Mouse (Mus musculus) G1E (cell line): Measurements from ENCODE around the gene Ddx25. TPM values are rescaled to one million over a fixed set of nuclear protein-coding genes. Genes with fewer than 3 reads are reported as not detected.

Experiments used
- ATAC-seq: 2 replicates; pipeline ENCODE4 v1.8.0; 2016; ENCODE audit warnings: mild to moderate bottlenecking; ENCODE audit not compliant: insufficient number of reproducible peaks, poor library complexity, low FRiP score, severe bottlenecking; ENCODE audit errors: extremely low read depth
- DNase-seq: peaks from one replicate; pipeline ENCODE4 v3.0.0; 2012; ENCODE audit warnings: low spot score
- H3K27me3 ChIP-seq: 2 replicates; pipeline ENCODE4 v1.6.1; 2012; ENCODE audit warnings: mild to moderate bottlenecking, low read length, inconsistent platforms; ENCODE audit not compliant: insufficient read depth
- H3K36me3 ChIP-seq: replicated peaks from 2 replicates; pipeline ENCODE3; 2012; ENCODE audit warnings: mild to moderate bottlenecking, inconsistent platforms
- H3K4me1 ChIP-seq: 2 replicates; pipeline ENCODE4 v1.6.1; 2012; ENCODE audit warnings: low read depth, low read length, inconsistent platforms, mixed read lengths; ENCODE audit not compliant: insufficient read depth
- H3K4me3 ChIP-seq: 2 replicates; pipeline ENCODE4 v1.5.1; 2012; ENCODE audit warnings: low read depth, mild to moderate bottlenecking, inconsistent platforms, low read length, moderate library complexity, mixed read lengths
- H3K9me3 ChIP-seq: replicated peaks from 2 replicates; pipeline ENCODE4 v1.6.1; 2012; ENCODE audit warnings: inconsistent platforms
- CTCF ChIP-seq: IDR thresholded peaks from 2 replicates; pipeline ENCODE4 v1.5.1; 2012; ENCODE audit warnings: low read depth, low read length, inconsistent platforms, mixed read lengths
- GATA1 ChIP-seq: IDR thresholded peaks from 2 replicates; pipeline ENCODE4 v1.6.1; 2012; ENCODE audit warnings: borderline replicate concordance, low read length, inconsistent platforms, mixed read lengths
- GATA2 ChIP-seq: IDR thresholded peaks from 2 replicates; pipeline ENCODE4 v1.6.1; 2012; ENCODE audit warnings: low read depth, low read length, inconsistent platforms, borderline replicate concordance
- POLR2AphosphoS5 ChIP-seq: IDR thresholded peaks from 2 replicates; pipeline ENCODE4 v1.6.1; 2012; ENCODE audit warnings: low read depth, low read length, inconsistent platforms; ENCODE audit not compliant: insufficient replicate concordance
- TAL1 ChIP-seq: conservative IDR thresholded peaks from 2 replicates; pipeline ENCODE4 v1.6.1; 2012; ENCODE audit warnings: low read depth, low read length, inconsistent platforms, mixed read lengths
- polyA plus RNA-seq: library from polyadenylated mRNA; stranded (reverse); fragments of >175 nt; gene quantifications from 2 replicates; pipeline ENCODE4 v1.2.3, GENCODE M21; 2012
- total RNA-seq, 2 experiments: library from RNA; stranded (forward) in 1 of 2; stranded (reverse) in 1 of 2; fragments of 200-1000 nt in 1 of 2; fragments of >200 nt in 1 of 2; fragmentation: Nextera tagmentation in 1 of 2; gene quantifications; 2 replicates each; pipeline ENCODE4 v1.2.3; 2014 to 2017

The Ddx25 gene
- total and polyA plus RNA-seq, 3 experiments = 0.01 to 0.27 TPM; not detected in 1

- H3K36me3 ChIP-seq = no peaks in the 10 kb centered on the region
- no peak overlapping the region for H3K4me3 ChIP-seq
- H3K4me1 ChIP-seq = no peaks in the 10 kb centered on the region
- TF ChIP-seq TAL1 = no peak
- TF ChIP-seq CTCF = no peak
- no peak for TF ChIP-seq GATA2
- no peak for TF ChIP-seq GATA1
- TF ChIP-seq POLR2AphosphoS5 = no peak
- H3K9me3 ChIP-seq = no peaks in the 10 kb centered on the region
- DNase-seq (no peak), ATAC-seq (no peak)
- H3K27me3 ChIP-seq = peaks cover 11% of the 10 kb centered on the region; the same call in 1 of the 2 replicates
Measured at GRCm38 (mm10) chr9:35520631-35521348, 37.5 kb downstream of the Ddx25 start.

- TF ChIP-seq POLR2AphosphoS5 (no peak), GATA1 (no peak), GATA2 (no peak), TAL1 (no peak), CTCF (no peak)
- no peaks in the 10 kb centered on the region for H3K4me1 ChIP-seq
Measured at GRCm38 (mm10) chr9:35518169-35518568, 40.2 kb downstream of the Ddx25 start, which contains the start of gene Gm1113. Gm1113 (minus strand) TSS chr9:35518269.

DNA sequence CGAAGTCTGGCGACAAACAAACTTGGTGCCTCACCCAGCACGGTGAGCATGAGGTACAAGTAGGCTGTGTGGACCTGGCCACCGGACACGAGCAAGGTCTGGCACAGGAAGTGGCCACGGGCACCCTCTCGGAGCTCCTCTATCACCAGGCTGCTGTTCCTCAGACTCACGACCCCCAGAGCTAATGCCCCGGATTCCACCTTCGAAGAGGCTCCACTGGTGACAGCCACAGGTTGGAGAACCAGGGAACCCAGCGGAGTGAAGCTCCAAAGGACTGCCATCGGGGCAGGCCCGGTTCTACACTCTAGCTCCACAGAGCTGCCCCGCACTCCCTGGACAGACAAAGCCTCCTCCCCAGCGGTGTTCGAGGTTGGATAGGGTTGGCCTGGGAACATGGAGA is 41.6 kb downstream of the Ddx25 start:
- Histone ChIP-seq H3K27me3 (peaks cover 19% of the 10 kb centered on the region; the same call in 1 of the 2 replicates), H3K4me3 (no peak overlapping the region), H3K36me3 (no peaks in the 10 kb centered on the region), H3K9me3 (no peaks in the 10 kb centered on the region), H3K4me1 (no peaks in the 10 kb centered on the region)
- ATAC-seq = no peak
- no peak for DNase-seq
- TF ChIP-seq POLR2AphosphoS5 (no peak), GATA2 (no peak), GATA1 (no peak), TAL1 (no peak), CTCF (no peak)

More at GRCm38 (mm10) chr9:35518169-35518568, 40.2 kb downstream of the Ddx25 start, which contains the start of gene Gm1113:
- no peak for ATAC-seq
- Histone ChIP-seq H3K27me3 (peaks cover 15% of the 10 kb centered on the region; the same call in 1 of the 2 replicates), H3K9me3 (no peaks in the 10 kb centered on the region), H3K4me3 (no peak within 1 kb of the TSS), H3K36me3 (no peaks in the 10 kb centered on the region)
- no peak for DNase-seq

DNA sequence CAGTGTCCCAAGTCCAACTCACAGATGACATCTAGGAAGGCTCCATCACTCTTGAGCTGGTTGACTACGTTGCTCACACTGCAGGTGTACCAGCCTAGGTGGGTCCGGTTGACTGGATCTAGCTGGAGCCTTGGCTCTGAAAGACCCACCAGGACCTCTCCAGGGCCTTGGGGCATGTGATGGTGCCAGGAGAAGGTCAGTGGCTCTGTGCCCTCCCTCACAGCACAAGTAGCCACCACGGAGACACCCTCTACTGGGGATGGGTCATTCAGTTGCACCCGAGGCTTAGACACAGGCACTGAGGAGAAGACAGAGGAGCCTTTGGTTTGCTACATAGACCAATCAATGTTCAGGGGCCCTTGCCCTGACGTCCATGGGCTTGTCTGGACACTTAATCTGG is 42.1 kb downstream of the Ddx25 start:
- H3K4me1 ChIP-seq = no peaks in the 10 kb centered on the region
- TF ChIP-seq GATA2 (no peak), TAL1 (no peak), GATA1 (no peak), CTCF (no peak), POLR2AphosphoS5 (no peak)
- no peak overlapping the region for H3K4me3 ChIP-seq
- peaks cover 22% of the 10 kb centered on the region; the same call in 1 of the 2 replicates for H3K27me3 ChIP-seq
- no peaks in the 10 kb centered on the region for H3K36me3 ChIP-seq
- H3K9me3 ChIP-seq = no peaks in the 10 kb centered on the region
- DNase-seq (no peak), ATAC-seq (no peak)

- ATAC-seq = no peak
Measured at GRCm38 (mm10) chr9:35513900-35514299, 44.4 kb downstream of the Ddx25 start.

GRCm38 (mm10) chr9:35508234-35508633 is 50.1 kb downstream of the Ddx25 start:
- H3K27me3 ChIP-seq = peaks cover 29% of the 10 kb centered on the region
- TF ChIP-seq POLR2AphosphoS5 = no peak
- TF ChIP-seq CTCF = no peak
- no peak for TF ChIP-seq GATA1
- no peak for TF ChIP-seq GATA2
- TF ChIP-seq TAL1 = no peak
- ATAC-seq = no peak
- DNase-seq = no peak
- H3K36me3 ChIP-seq = no peaks in the 10 kb centered on the region
- H3K9me3 ChIP-seq = no peaks in the 10 kb centered on the region
- H3K4me3 ChIP-seq = no peak overlapping the region
- H3K4me1 ChIP-seq = no peaks in the 10 kb centered on the region

More at GRCm38 (mm10) chr9:35513900-35514299, 44.4 kb downstream of the Ddx25 start:
- no peaks in the 10 kb centered on the region for H3K36me3 ChIP-seq
- H3K4me3 ChIP-seq = no peak overlapping the region
- DNase-seq = no peak
- H3K4me1 ChIP-seq = no peaks in the 10 kb centered on the region
- H3K9me3 ChIP-seq = no peaks in the 10 kb centered on the region
- TF ChIP-seq GATA1 = no peak
- TF ChIP-seq GATA2 = no peak
- TF ChIP-seq TAL1 = no peak
- TF ChIP-seq CTCF = no peak
- TF ChIP-seq POLR2AphosphoS5 = no peak
- peaks cover 31% of the 10 kb centered on the region for H3K27me3 ChIP-seq

DNA sequence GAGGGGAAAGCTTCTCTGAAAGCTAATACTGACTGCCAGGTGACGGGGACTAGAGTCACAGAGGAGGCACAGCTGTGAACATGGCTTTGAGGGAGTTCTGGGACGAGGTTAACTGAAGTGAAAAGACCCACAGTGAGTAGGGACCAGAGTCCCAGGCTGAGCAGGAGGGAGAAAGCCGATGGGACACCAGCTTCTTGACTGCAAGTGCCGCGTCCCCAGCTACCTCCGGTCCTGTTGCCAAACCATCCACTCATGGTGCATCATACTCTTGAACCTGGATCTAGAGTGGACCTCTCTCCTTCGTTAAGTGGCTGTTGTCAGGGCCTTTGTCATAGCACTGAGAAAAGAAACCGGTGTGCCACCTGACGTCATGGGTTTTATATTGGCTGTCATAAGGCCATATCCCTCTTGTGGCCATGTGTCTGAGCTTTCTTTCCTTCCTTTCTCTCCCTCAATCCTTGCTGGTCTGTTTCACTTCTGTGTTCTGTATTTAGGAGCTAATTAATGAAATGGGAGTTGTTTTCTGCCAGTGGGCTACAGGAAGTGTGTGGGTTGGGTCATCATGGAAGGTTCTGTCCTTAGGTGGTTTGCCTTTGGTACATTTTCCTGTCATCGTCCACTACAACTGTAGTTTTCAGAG is 55.8 kb downstream of the Ddx25 start:
- DNase-seq (no peak), ATAC-seq (no peak)
- TF ChIP-seq GATA2 = no peak
- Histone ChIP-seq H3K27me3 (peaks cover 13% of the 10 kb centered on the region), H3K4me1 (no peaks in the 10 kb centered on the region), H3K36me3 (no peaks in the 10 kb centered on the region), H3K9me3 (no peaks in the 10 kb centered on the region), H3K4me3 (no peak overlapping the region)
